Mouse (Mus musculus) regulatory T cell (primary cell): Measurements from ENCODE around the gene Ldb1.

Experiments
- in situ Hi-C: fragments of 300-600 bp; cut with MboI, MseI; formaldehyde crosslinking; loops from one replicate; pipeline ENCODE4 v1.15.1; 2025; ENCODE audit warnings: high pct_unique_total_duplicates

Gene Ldb1

DNA sequence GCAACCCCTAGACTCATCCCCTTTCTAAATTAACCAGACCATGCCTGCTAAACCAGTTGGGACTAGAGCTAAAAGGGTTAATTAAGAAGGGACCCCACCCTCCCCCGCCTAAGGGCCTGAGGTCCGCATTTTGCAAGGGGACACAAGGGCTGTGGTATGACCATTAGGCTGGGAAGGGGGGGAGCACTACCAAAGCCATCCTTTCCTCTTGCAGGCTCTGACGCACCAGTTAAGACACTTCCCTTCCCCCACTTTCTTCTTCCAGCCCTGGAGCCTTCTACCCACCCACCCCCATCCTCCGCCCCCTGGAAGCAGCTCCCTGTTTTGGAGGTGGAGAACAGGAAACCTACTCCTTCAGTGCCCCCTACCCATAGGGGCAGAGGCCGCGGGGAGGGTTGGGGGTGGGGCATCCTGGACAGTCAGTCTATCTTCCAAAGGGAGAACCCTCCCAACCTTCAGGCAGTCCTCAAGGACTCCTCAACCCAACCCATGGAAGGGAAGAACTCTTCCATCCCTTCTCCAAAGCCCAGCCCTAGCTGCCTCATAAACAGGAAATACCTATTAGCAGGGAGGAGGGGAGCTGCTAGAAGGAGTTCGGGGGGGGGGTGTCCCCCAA is 790 bp upstream of the Ldb1 start:
- in situ Hi-C loops = no loop called here

DNA sequence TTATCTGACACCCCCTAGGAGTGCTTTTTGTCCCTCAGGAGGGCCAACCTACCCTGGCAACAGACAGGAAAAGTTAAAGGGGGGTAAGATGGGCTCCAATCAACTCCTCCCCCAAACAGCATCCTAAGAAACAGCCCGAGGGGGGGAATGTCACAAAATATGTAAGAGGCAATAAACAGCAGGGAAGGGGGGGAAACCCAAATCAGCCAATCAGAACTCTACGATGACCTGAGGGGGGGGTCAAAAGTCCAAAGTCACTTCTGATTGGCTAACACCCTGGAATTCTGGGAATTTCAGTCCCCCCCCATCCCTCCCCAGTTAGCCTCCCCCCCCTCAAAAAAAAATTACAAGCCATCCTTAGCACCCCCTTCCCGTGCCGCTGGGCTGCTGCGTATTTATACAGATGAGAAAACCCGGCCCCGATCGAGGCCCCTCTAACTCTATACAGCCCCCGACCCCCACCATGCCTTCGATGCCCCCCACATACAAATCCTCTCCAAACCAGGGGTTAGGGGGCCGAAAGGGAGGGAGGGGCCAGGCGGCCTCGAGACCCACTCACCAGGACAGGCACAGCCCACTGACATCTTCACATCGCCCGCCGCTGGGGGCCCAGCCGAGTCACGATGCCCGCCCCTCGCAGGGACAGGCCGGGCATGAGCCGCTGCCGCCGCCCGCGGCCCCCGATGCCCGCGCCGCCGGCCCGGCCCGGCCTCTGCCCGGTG is 582 bp downstream of the Ldb1 start, which contains the start of gene Pprc1:
Gene Pprc1, plus strand, starts transcription at position 616 of the 722 bp plus-strand sequence.
- in situ Hi-C loops = no loop called here

DNA sequence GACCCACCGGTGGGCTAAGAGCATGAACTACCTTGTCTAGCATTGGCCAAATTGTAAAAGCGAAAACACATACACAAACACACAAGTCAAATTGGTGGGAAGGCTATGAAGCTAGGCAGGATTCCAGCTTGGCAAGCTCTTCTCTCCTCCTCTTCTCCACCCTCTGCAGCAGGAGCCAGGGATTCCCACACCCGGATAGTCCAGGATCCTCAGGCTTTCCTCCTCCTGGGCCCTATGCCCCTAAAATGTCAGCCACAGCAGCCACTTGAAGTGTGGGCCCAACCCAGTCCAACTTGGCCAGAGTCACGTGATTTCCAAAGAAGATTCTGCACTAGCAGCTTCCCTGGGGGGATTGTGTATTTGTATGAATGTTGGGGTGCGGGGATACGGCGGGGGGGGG is 1.6 kb downstream of the Ldb1 start:
- in situ Hi-C loops = no loop called here

DNA sequence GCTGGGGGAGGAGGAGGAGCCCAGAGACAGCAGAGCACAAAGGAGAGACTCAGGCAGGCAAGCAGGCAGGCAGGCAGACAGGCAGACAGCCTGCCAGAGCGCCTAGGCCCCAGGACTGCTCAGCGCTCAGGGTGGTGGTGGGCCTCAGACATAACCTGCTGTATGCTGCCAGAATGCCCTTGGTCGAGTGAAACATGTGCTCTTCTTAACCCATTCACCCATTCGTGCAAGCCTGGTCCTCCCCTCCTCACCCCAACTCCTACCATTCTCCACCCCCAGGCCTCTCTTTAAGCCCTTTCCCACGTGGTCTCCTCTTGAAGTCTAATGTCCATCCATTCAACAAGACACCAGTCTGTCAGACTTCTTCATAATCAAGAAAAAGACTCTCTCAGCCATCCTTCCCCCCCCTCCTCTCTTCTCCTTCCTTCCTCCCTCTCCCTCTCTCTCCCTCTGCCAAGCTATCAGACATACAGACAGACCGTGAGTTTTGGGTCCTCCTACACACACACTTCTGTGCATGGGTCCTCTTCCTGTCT is 2.5 kb downstream of the Ldb1 start:
- in situ Hi-C loops = no loop called here

DNA sequence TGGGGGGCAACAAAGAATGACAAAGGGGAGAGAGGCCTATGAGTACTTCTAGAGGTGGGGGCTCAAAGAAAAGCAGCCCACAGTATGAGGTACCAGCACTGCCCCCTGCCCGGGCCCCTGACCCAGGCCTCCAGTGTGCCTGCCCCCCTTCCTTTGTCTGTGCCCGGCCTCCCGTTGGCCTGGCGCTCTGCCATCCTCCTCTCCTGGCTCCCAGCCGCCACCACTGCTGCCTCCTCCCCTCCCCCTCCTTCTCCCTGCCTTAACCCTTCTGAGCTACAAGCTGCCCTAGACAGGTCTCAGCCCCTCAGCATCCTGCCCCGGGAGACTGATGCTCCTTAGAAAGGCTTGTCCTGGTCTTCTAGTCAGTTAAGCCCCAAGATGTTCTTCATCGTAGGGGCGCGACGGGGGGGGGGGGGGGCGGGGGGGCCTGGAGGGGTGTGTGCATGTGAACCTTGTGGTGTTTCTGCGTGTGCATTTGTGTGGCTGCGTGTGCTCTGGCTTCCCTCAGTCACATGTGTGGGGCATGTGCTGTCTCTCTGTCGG is 3.0 kb downstream of the Ldb1 start:
- in situ Hi-C loops = no loop called here

DNA sequence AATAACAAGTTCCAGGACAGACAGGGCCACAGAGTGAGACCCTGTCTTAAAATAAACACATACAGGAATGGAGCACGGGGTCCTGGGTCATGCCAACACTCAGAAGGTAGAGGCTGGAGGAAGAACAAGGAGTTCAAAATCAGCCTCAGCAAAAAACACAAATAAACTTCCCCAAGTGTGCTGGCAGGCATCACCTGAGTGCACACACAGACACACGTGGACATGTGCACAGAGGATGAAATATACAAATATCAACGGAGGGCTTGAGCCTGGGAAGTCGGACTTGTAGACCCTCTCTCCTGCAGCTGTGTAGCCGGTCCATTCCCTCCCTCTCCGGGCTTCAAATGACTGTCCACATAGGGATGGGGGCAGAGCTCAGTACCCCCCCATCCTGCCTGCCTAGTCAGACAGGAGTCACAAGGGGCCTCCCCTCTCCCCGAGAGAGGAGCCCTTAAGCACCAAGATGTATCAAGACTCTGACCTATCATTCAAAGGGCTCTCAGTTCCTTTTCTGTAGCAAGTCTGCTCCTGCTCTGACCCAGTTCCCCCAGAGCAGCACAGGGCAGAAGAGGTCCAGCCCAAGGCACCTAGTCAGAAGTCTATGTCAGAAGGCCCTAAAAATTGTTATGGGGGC is 3.6 kb downstream of the Ldb1 start:
- in situ Hi-C loops = no loop called here

DNA sequence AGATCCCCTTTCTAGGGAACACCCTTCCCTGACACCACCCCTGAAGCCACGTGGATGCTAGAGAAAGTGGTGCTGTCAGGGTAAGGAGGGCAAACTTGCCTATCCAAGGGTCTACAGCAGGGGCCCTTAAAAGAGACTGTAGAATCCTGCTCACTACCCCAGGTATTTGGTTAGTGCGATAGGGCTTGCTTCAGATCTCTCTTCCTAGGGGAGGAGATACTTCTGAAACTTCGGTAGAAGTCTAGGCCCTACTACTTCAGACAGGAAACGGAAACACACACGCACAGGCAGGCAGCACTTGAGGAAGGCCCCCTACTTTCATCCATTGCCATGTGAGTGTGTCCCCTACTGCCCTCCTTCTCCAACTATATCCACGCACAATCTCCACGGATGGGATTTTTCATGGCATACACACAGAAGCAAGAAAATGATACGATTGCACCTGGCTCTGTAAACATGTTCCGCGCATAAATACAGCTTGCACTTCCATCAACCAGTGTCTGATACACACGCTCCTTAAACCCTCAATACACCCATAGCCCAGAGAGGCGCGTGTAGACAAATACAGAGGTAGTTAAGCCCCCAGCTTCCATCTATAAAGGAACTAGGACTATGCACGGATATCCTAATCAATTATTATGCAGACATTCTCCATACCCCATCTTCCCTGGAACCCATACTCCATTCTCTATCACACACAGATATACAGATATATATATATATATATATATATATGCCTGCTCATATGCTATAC is 4.7 kb downstream of the Ldb1 start:
- in situ Hi-C loops = no loop called here

DNA sequence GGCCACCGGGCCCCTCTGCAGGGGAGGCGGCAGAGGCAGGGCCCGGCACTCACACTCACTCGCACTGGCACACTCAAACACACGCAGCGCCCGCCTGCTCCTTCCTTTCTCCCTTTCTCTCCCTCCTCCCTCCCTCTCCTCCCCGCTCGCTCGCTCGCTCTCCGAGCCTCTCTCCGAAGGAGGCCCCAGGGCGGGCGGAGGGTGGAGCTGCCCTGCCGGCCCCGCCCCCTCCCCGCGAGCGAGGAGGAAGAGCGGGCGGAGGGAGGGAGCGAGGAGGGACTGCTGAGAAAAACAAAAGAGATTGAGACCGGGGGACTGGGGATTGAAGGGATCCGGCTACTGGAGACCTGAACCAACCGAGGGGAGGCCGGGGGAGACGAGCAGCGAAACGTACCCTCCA is 5.5 kb downstream of the Ldb1 start:
- in situ Hi-C loops = no loop called here

DNA sequence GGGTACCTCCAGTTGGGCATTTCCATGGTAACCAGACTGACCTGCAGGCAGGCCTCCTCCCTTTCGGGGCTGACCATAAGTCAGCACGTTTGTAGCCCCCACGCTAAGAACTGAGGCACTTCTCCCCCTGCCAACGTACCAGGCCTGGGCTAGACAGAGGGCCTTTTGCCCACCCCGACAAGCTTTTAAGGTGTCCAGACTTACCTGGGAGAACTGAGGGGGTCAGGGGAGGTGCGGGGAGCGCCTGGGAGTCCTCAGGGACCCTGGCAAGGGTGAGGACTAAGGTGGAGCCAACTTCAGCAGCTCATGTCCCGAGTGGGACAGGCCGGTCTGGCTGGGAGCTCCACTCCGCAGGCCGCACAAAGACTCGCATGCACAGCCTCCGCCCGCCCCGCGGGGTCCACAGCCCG is 6.2 kb downstream of the Ldb1 start:
- in situ Hi-C loops = no loop called here

DNA sequence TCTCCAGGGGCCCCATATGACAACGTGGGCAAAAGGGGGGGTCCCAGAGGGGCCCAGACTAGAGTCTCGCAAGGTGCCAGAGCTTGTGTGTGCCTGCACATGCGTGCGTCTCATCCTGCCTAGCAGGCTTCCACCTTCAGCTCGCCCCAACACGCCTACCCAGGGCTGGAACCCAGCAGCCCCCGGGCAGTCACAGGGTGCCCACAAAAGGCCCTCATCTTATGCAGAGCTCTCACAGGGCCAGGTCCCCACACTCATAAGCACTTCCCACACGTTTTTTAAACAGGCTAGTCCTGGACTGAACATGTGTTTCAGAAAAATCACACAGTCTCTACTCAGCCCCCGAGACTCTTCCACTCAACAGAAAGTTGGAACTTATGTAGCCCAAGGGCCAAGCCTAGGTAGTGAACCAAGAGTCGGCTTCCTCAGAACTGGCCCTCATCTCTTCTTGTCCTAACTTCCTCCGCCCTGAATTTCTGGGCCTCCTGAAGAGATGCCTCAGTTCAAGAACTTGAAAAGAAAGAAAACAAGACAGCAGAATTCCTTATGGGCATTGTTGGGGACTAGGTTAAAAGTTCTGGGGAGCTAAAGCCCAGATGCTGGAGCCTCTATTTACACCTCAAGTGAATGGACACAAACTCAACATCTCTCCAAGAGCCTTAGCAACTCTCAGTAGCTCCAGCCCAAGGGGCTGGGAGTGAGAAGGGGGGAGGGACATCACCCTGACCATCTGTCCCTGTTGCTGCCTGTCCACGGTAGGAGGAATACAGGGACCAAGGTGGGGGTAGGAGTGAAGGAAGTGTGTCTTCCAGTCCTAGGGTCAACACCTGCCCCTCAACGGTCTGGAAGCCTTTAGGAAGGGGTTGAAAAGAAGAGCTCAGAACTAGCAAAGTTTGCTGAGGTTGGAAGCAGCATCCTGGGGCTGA is 6.8 kb downstream of the Ldb1 start:
- in situ Hi-C loops = no loop called here

DNA sequence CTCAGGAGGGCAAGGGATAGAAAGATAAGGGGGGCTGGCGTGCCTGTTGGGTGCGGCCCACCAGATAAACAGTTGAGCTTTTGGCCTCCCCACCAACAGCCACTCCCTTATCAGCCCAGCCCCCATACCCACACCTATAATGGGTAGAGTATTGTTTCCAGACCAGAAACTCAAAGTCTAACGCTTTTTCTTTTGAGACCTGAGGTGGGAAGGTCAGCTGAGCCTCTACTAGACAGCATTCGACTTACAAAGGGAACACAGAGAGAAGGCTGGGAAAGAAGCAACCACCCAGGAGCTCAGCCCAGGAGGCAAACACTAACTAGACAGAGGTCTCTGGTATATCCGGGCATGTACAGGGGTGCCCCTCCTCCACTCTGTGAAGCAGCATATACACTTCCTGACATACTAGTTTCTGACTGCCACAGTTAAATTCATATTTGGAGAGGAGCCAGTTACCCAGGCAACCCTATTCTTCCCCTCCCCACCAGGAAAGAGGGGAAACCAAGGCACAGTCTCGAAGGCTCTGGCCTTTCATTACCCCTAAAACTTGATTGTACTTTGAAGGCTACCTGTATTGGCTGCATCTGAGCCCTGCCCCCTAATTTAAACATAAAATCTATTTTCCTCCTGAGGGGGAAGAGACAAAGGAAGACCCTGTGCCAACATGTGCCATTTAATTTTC is 7.6 kb downstream of the Ldb1 start:
- in situ Hi-C loops = no loop called here

DNA sequence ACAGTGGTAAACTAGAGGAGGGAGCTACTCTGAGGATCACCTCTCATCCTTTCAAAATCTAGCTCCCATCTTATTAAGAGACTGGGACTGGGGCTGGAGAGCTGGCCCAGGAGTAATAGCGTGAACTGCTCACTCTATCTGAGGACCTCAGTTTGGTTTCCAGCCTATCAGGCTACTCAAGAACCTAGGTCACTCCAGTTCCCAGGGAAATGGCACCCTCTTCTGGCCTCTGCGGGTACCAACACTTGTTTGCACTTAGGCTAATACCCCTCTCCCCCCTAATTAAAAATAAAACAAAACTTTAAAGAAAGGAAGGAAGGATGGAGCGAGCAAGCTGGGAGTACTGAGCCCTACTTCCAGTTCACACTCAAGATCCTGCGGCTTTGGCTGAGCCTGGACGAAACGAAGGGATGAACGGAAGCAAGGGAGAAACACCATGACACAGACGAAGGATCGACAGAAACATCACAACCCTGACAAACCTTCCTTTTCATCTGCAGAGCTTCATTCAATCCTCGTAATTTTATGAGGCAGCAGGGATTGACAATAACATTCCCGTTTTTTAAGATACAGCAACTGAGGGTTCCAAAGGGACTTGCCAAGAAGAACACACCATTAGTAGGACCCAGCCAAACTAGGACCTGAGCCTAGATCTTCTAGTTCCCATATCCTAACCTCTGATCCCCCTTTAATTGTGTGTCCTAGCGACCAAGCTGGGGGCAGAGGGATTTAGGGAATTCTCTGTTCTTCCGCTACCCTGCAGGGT is 8.4 kb downstream of the Ldb1 start:
- in situ Hi-C loops = no loop called here

DNA sequence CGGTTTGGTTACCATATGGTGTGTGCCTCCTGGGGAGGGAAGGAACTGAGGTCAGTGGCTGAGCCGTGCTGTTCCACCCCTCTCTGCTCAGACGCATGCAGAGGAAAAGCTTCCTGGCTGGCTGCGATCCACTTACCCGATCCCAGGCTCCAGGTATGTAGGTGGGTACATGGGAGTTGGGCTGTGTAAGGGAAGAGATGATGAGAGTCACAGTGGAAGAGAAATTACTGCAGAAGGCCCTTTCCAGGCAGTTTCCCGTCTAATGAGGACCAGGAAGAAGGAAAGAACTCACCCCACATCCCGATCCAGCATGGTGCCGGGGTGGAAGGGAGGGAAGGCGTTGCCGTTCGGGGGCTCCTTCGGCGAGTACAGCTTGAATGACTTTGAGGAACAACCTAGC is 9.0 kb downstream of the Ldb1 start:
- in situ Hi-C loops = no loop called here

DNA sequence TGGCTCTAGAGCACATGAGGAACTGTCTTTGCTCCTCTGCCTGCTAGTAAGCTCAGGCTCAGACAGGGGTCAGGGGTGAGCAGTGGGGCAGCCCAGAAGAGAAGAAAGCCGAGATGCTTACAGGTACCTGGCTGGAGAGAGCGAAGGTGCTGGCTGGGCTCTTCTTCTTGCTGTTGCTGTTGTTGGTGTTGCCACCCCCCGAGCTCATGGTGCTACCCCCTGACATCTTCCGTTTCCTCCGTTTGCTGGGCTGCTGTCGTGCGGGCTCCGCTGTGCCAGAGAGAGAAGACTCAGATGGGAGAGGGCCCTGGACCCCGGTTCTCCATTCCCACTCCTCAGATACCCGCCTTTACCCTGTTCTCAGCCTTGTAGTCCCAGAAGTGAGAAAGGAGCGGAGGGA is 11.1 kb downstream of the Ldb1 start:
- in situ Hi-C loops = no loop called here

DNA sequence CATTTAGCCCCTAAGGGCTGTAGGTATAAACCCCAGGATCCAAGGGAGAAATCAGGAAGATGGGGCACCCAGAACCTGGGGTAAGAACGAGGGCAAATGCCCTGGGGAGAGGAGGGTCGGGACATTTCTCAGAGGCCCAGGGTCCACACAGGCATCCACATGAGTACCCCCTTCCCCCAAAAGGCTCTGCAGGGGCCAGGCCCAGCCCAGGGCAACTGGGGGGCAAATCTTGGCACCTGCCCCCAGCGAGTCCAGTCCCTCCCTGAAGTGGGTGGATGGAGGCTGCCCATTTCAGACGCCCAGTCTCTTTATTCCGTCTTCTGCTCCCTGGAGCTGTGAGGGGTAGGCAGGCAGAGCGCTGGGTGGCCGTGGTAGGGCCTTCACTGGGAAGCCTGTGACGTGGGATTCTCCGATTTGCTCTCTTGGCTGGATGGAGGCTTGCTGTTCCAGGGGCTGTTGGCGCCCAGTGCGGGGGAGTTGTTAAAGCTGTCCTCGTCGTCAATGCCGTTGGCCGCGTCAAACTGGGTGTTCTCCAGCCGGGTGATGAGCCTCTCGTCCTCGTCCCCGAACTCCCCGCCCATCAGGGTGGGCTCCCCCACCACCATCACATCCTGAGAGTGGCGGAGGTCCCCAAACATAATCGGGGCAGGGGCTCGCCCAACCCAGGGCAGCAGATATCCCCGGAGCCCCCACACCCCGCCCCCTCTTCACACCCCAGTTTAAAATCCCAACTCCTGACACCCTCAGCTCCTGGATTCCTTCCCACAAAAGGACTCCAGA is 12.1 kb downstream of the Ldb1 start:
- in situ Hi-C loops = no loop called here

DNA sequence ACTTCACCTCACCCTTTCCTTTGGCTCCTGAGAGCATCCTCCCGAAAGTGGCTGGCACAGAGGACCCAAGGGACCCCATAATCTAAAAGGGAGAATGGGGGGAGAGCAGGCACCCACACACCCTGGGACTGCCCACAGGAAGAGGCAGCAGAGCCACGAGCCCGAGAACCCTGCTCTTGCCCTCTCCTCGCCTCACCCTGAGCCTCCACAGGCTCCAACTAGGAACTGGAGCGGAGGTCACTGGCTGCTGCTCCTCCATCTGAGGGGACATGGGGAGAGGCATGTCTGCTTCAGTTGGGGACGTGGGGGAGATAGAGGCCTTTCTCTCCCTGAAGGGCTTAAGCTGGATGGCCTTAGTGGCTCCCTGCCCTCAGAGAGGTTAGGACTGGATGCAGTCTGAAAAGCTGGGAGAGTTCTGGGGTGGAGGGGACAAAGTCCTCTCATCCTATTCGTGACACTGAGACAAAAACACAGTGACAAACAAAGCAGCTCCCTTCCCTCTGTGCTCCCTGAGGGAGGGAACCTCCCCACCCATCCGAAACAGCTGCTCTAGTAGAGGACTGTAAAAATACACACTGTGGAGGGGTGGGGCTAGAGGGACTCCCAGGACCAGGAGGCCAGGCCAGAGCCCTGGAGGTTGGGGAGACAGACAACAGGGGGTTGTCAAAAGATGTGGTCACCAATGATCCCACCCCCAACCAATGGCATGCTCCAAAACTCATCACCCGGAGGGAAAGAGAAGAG is 13.2 kb downstream of the Ldb1 start:
- in situ Hi-C loops = no loop called here

DNA sequence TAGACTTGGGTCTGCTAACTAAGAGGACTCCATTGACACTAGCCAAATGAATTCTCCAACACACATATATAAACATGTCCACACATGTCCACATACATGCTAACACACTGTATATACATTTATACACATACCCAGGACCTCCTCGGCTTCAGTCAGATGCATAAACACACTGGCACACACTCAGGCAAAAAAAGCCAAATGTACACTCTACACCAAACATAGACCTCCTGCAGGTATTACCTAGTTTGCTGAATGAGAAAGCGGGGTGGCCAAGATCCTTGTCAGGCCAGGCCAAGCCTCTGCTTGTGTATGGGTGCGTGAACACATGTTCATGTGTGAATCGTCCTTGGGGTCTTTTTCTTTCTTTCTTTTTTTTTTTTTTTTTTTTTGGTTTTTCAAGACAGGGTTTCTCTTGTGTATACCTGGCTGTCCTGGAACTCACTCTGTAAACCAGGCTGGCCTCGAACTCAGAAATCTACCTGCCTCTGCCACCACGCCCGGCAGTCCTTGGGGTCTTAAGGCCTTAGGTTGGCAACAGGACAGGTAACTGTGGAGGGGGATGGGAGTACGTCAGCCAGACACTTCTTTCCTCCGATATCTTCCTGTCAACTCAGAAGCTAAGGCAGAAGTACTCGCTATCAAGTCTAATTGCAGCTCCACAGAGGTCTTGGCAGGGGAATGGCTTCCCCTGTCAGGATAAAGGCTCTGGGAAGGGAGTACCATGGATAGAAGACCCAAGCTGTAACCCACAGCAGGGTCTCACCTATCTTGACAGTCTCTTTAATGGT is 14.6 kb downstream of the Ldb1 start:
- in situ Hi-C loops = no loop called here
